Mouse (Mus musculus) midbrain, embryonic 16.5 days (tissue): ENCODE results near the gene Cacna2d3. TPM values are rescaled to one million over a fixed set of nuclear protein-coding genes. Genes with fewer than 3 reads are reported as not detected.

ENCODE experiments used
- ATAC-seq: fragments of 200-750 bp; cut with Nextera tagmentation; 2 replicates; pipeline ENCODE4 v1.8.0; 2017; ENCODE audit warnings: moderate TSS enrichment
- H3K27ac ChIP-seq: fragments of 300-500 bp; sonication (generic); 2 replicates; pipeline ENCODE4 v1.5.1; 2014; ENCODE audit warnings: mild to moderate bottlenecking, low read length, mixed read lengths
- H3K27me3 ChIP-seq: fragments of 300-500 bp; sonication (generic); 2 replicates; pipeline ENCODE4 v1.6.1; 2014; ENCODE audit warnings: low read depth, low read length, mixed read lengths; ENCODE audit not compliant: control insufficient read depth, insufficient read depth
- H3K36me3 ChIP-seq: fragments of 300-500 bp; sonication (generic); 2 replicates; pipeline ENCODE4 v1.6.1; 2014; ENCODE audit warnings: mild to moderate bottlenecking, low read length, moderate library complexity, mixed read lengths; ENCODE audit not compliant: control insufficient read depth, insufficient read depth
- H3K4me1 ChIP-seq: fragments of 300-500 bp; sonication (generic); 2 replicates; pipeline ENCODE4 v1.6.1; 2014; ENCODE audit warnings: mild to moderate bottlenecking, low read length, mixed read lengths; ENCODE audit not compliant: control insufficient read depth, insufficient read depth
- H3K4me2 ChIP-seq: fragments of 300-500 bp; sonication (generic); 2 replicates; pipeline ENCODE4 v1.6.1; 2014; ENCODE audit warnings: mild to moderate bottlenecking, low read length, mixed read lengths
- H3K4me3 ChIP-seq: fragments of 300-500 bp; sonication (generic); 2 replicates; pipeline ENCODE4 v1.5.1; 2014; ENCODE audit warnings: low read depth, mild to moderate bottlenecking, low read length, moderate library complexity, mixed read lengths
- H3K9ac ChIP-seq: fragments of 300-500 bp; sonication (generic); 2 replicates; pipeline ENCODE4 v1.6.1; 2014; ENCODE audit warnings: low read depth, low read length, mixed read lengths
- H3K9me3 ChIP-seq: fragments of 300-500 bp; sonication (generic); replicated peaks from 2 replicates; pipeline ENCODE4 v1.6.1; 2014; ENCODE audit warnings: mild to moderate bottlenecking, low read length, mixed read lengths; ENCODE audit not compliant: control insufficient read depth, poor library complexity, severe bottlenecking
- WGBS: fragments of 180-500 bp; shearing (Covaris S2); extraction: QIAGEN DNeasy Blood & Tissue Kit; methylation state at CpG from one replicate; pipeline ENCODE4 v1.1.7; 2014; 5-methylcytosine and 5-hydroxymethylcytosine counted together
- polyA plus RNA-seq: library from polyadenylated mRNA; unstranded; fragments of >200 nt; fragmentation: Nextera tagmentation; extraction: Ambion mirVana; gene quantifications from 2 replicates; pipeline ENCODE4 v1.2.1, GENCODE M21; 2015

Cacna2d3 gene
- polyA plus RNA-seq, 1 experiment from 2014 or later, result 31.0 TPM

GRCm38 (mm10) chr14:29095431-29095830 is 626.2 kb downstream of the Cacna2d3 start:
- Histone ChIP-seq H3K4me2 (no peak overlapping the region), H3K9ac (no peak overlapping the region), H3K27ac (no peak overlapping the region), H3K9me3 (no peaks in the 10 kb centered on the region), H3K36me3 (no peaks in the 10 kb centered on the region), H3K4me1 (peaks cover 6% of the 10 kb centered on the region; the same call in 1 of the 2 replicates), H3K4me3 (no peak overlapping the region), H3K27me3 (0 out of 2 replicates have a peak, but pooled peaks cover 4% of the 10 kb centered on the region)
- WGBS, result 91% methylated on average over 5 of the region's 5 CpGs
- no peak for ATAC-seq

DNA sequence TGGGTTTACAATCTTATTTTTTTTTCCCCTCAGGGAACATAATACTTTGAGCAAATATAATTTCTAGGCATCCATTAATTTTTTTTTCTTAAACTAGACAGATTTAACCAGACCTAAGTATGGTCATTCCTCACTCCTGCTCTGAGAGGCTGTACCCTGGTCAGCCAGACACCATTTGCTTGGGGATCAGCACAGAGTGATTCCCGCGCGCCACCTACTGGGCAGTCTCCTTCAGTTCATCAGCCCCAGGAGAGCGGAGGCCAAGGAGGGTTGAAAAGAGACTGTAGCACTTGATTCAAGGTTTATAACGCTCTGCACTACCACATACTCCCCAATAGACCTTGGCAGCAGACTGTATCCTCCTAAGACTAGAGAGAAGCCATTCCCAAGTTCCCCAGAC is 631.6 kb downstream of the Cacna2d3 start:
- H3K27ac ChIP-seq, result no peak overlapping the region
- WGBS, result 4% methylated on average over 5 of the region's 5 CpGs
- H3K9me3 ChIP-seq, result no peaks in the 10 kb centered on the region
- 0 out of 2 replicates have a peak, but pooled peaks cover 4% of the 10 kb centered on the region for H3K27me3 ChIP-seq
- no peak overlapping the region for H3K9ac ChIP-seq
- no peak overlapping the region for H3K4me3 ChIP-seq
- no peaks in the 10 kb centered on the region for H3K36me3 ChIP-seq
- 0 out of 2 replicates have a peak, but pooled peaks cover 3% of the 10 kb centered on the region for H3K4me1 ChIP-seq
- no peak overlapping the region for H3K4me2 ChIP-seq
- ATAC-seq, result peak; percentile 80

- H3K4me2 ChIP-seq, result no peak overlapping the region
- no peaks in the 10 kb centered on the region for H3K27me3 ChIP-seq
- WGBS, result 64% methylated on average over 4 of the region's 4 CpGs
- 0 out of 2 replicates have a peak, but pooled peaks cover 3% of the 10 kb centered on the region for H3K4me1 ChIP-seq
- H3K9ac ChIP-seq, result no peak overlapping the region
- no peak overlapping the region for H3K4me3 ChIP-seq
- ATAC-seq, result no peak
- no peaks in the 10 kb centered on the region for H3K9me3 ChIP-seq
- H3K27ac ChIP-seq, result no peak overlapping the region
- H3K36me3 ChIP-seq, result no peaks in the 10 kb centered on the region
These were observed 635.1 kb downstream of the Cacna2d3 start for GRCm38 (mm10) chr14:29086528-29086927.

- Histone ChIP-seq H3K27me3 (no peaks in the 10 kb centered on the region), H3K27ac (no peak overlapping the region), H3K9ac (no peak overlapping the region), H3K9me3 (no peaks in the 10 kb centered on the region), H3K4me2 (no peak overlapping the region), H3K4me1 (0 out of 2 replicates have a peak, but pooled peaks cover 3% of the 10 kb centered on the region), H3K36me3 (no peaks in the 10 kb centered on the region), H3K4me3 (no peak overlapping the region)
- WGBS, result 55% methylated on average over 7 of the region's 7 CpGs
- ATAC-seq, result no peak
These were observed 636.0 kb downstream of the Cacna2d3 start for GRCm38 (mm10) chr14:29085493-29086159.

DNA sequence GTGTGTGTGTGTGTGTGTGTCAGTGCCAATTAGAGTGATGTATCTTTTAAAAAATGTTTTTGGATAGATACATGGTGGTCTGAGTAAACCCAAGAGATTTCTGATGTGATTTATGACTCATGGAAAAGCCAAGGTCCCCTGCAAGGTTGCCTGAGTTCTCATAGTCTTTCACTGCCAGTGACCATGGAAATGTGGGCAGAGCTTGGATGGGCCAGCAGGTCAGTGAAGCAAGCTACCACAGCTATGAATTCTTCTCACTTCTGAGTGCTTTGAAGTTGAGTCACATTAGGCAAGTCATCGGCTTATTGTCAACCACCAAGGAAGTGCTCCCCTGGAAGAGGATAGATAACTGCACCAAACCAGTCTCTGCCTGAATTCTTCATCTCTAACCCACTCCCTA is 639.5 kb downstream of the Cacna2d3 start:
- H3K4me2 ChIP-seq, result no peak overlapping the region
- H3K4me1 ChIP-seq, result 0 out of 2 replicates have a peak, but pooled peaks cover 3% of the 10 kb centered on the region
- H3K9me3 ChIP-seq, result no peaks in the 10 kb centered on the region
- no peak overlapping the region for H3K27ac ChIP-seq
- no peaks in the 10 kb centered on the region for H3K27me3 ChIP-seq
- 92% methylated on average over 1 of the region's 1 CpGs for WGBS
- no peak overlapping the region for H3K4me3 ChIP-seq
- H3K9ac ChIP-seq, result no peak overlapping the region
- no peak for ATAC-seq
- no peaks in the 10 kb centered on the region for H3K36me3 ChIP-seq

DNA sequence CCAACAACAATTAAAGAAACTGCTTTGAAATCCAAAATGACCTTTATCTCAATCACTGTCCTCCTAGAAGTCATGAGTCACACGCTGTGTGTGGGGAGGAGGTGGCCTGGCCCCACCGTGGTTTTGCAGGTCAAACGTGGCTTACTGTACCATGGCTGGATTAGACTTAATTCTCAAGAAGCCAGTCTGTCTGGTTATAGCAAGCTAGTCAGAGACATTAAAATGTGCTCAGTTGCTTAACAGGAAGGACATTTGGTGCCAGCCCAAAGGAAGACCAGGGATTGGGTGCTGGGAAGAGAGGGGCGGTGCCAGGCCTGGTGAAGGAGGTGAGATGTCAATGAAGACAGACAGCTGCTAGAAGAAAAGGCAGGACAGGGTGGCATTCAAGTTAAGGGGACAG is 641.0 kb downstream of the Cacna2d3 start:
- ATAC-seq, result no peak

GRCm38 (mm10) chr14:29080228-29080627 is 641.4 kb downstream of the Cacna2d3 start:
- Histone ChIP-seq H3K36me3 (no peaks in the 10 kb centered on the region), H3K9ac (no peak overlapping the region), H3K27ac (no peak overlapping the region), H3K4me2 (no peak overlapping the region), H3K4me3 (no peak overlapping the region), H3K4me1 (no peaks in the 10 kb centered on the region), H3K9me3 (no peaks in the 10 kb centered on the region), H3K27me3 (no peaks in the 10 kb centered on the region; the same call in 1 of the 2 replicates)
- no peak for ATAC-seq
- WGBS, result 86% methylated on average over 4 of the region's 4 CpGs

More for the DNA sequence above, 641.0 kb downstream of the Cacna2d3 start:
- Histone ChIP-seq H3K4me2 (no peak overlapping the region), H3K27ac (no peak overlapping the region), H3K4me1 (no peaks in the 10 kb centered on the region), H3K36me3 (no peaks in the 10 kb centered on the region), H3K9ac (no peak overlapping the region), H3K4me3 (no peak overlapping the region), H3K27me3 (no peaks in the 10 kb centered on the region; the same call in 1 of the 2 replicates), H3K9me3 (no peaks in the 10 kb centered on the region)
- WGBS, result 88% methylated on average over 4 of the region's 4 CpGs

GRCm38 (mm10) chr14:29077418-29077817 is 644.2 kb downstream of the Cacna2d3 start:
- Histone ChIP-seq H3K4me1 (no peaks in the 10 kb centered on the region), H3K4me2 (no peak overlapping the region), H3K36me3 (no peaks in the 10 kb centered on the region), H3K27ac (no peak overlapping the region), H3K4me3 (no peak overlapping the region), H3K9me3 (no peaks in the 10 kb centered on the region), H3K27me3 (no peaks in the 10 kb centered on the region; the same call in 1 of the 2 replicates), H3K9ac (no peak overlapping the region)
- ATAC-seq, result no peak
- 61% methylated on average over 3 of the region's 3 CpGs for WGBS

- ATAC-seq, result no peak
These were observed 647.9 kb downstream of the Cacna2d3 start for GRCm38 (mm10) chr14:29073747-29074146.

More at GRCm38 (mm10) chr14:29073747-29074146, 647.9 kb downstream of the Cacna2d3 start:
- Histone ChIP-seq H3K4me2 (no peak overlapping the region), H3K4me1 (no peaks in the 10 kb centered on the region), H3K4me3 (no peak overlapping the region), H3K27ac (no peak overlapping the region), H3K36me3 (no peaks in the 10 kb centered on the region), H3K27me3 (no peaks in the 10 kb centered on the region; the same call in 1 of the 2 replicates), H3K9ac (no peak overlapping the region), H3K9me3 (no peaks in the 10 kb centered on the region)
- WGBS, result 65% methylated on average over 4 of the region's 4 CpGs
